Mouse (Mus musculus): ENCODE results near the gene Gm20877. TPM values are rescaled to one million over a fixed set of nuclear protein-coding genes. Genes with fewer than 3 reads are reported as not detected.

The Gm20877 gene
- polyA plus RNA-seq (2012; rRNA removed), result not detected in 2 replicates

DNA sequence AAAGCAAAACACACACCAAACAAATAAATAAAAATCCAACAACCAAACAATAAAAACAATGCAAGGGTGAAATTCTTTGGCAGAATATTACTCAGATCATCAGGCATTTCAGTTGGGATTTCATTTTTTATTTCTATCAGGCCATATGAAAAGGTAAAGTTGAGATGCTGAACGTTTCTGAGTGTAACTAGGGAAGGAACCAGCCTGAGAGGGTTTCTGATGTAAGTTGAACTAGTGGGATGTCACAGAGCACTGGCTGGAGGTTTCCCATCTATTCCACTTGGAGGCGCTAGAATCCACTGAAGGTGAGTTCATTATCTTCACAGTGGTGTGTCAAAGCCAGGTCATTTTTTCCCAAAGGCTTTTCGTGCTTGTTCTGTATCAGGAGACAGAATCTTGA is at the start of gene Gm20877:
Gene Gm20877, plus strand, starts transcription at position 301 of the 400 bp plus-strand sequence.

